Mouse (Mus musculus) adrenal gland, postnatal 4 days (tissue): Measurements from ENCODE around the gene Figla. TPM values are rescaled to one million over a fixed set of nuclear protein-coding genes. Genes with fewer than 3 reads are reported as not detected.

Experiments
- DNase-seq, 2 experiments: peaks; one replicate each; pipeline ENCODE4 v3.0.0; 2021 to 2022; ENCODE audit warnings: low spot score in 2 of 2, mixed read lengths in 2 of 2
- total RNA-seq, 2 experiments: library from RNA; stranded (reverse); gene quantifications; 2 replicates each; pipeline ENCODE4 v1.2.3; 2021

Figla gene
- total RNA-seq, 2 experiments from 2014 or later, result not detected

GRCm38 (mm10) chr6:86067145-86067544, 51.2 kb downstream of the Figla start:
- DNase-seq, result no peak

- DNase-seq, result no peak
Observed at GRCm38 (mm10) chr6:86069009-86069408, 53.0 kb downstream of the Figla start.

GRCm38 (mm10) chr6:86069856-86070255, 53.9 kb downstream of the Figla start:
- no peak for DNase-seq

GRCm38 (mm10) chr6:86070277-86070676, 54.3 kb downstream of the Figla start:
- no peak for DNase-seq

Other genes starting within 250 kb of the Figla start
- gene Nat8f6, start 195.2 kb upstream of the Figla start, total RNA-seq, result under 1 TPM; 0.28 to 0.45 TPM
- 1 to 10 TPM in 1 of 2 experiments, under 1 TPM in 1; 0.31 to 1.0 TPM for gene Nat8f5, start 195.2 kb upstream of the Figla start, total RNA-seq
- 1 to 10 TPM in 1 of 2 experiments, under 1 TPM in 1; 0.85 to 1.6 TPM for gene Nat8, start 184.1 kb upstream of the Figla start, total RNA-seq
- 1 to 10 TPM; 1.1 to 1.2 TPM for gene Nat8f2, start 147.0 kb upstream of the Figla start, total RNA-seq
- 10 to 100 TPM; 15.0 to 18.0 TPM for gene Nat8f4, start 111.3 kb upstream of the Figla start, total RNA-seq
- 10 to 100 TPM; 61.8 to 65.7 TPM for gene Tprkb, start 104.3 kb upstream of the Figla start, total RNA-seq
- 10 to 100 TPM; 36.4 to 36.9 TPM for gene Nat8f1, start 100.5 kb upstream of the Figla start, total RNA-seq
- 100 to 1,000 TPM in 1 of 2 experiments, 10 to 100 TPM in 1; 96.9 to 102 TPM for gene Dusp11, start 54.5 kb upstream of the Figla start, total RNA-seq
- gene Add2, start 12.5 kb downstream of the Figla start, total RNA-seq, result 10 to 100 TPM in 1 of 2 experiments, 1 to 10 TPM in 1; 9.7 to 18.2 TPM
- 10 to 100 TPM; 10.2 to 10.4 TPM for gene Tgfa, start 179.1 kb downstream of the Figla start, total RNA-seq